Mouse (Mus musculus) lung, embryonic 15.5 days (tissue): Measurements from ENCODE around the gene Tmeff1. TPM values are rescaled to one million over a fixed set of nuclear protein-coding genes. Genes with fewer than 3 reads are reported as not detected.
"Not testable (repeated sequence)": the region's sequence is repeated elsewhere in the genome, so short reads cannot be mapped to it uniquely, and the experiment has no call there.

Experiments
- ATAC-seq: fragments of 200-750 bp; cut with Nextera tagmentation; 2 replicates; pipeline ENCODE4 v1.8.0; 2017; ENCODE audit warnings: moderate number of reproducible peaks, borderline replicate concordance; ENCODE audit not compliant: low FRiP score, low TSS enrichment; ENCODE audit errors: extremely low read depth
- H3K27ac ChIP-seq: fragments of 300-500 bp; sonication (generic); 2 replicates; pipeline ENCODE4 v1.5.1; 2015; ENCODE audit warnings: moderate library complexity, mild to moderate bottlenecking, inconsistent platforms
- H3K27me3 ChIP-seq: fragments of 300-500 bp; sonication (generic); 2 replicates; pipeline ENCODE4 v1.6.1; 2015; ENCODE audit warnings: inconsistent platforms
- H3K36me3 ChIP-seq: fragments of 300-500 bp; sonication (generic); 2 replicates; pipeline ENCODE4 v1.6.1; 2015; ENCODE audit warnings: inconsistent platforms
- H3K4me1 ChIP-seq: fragments of 300-500 bp; sonication (generic); 2 replicates; pipeline ENCODE4 v1.6.1; 2015; ENCODE audit warnings: inconsistent platforms
- H3K4me2 ChIP-seq: fragments of 300-500 bp; sonication (generic); 2 replicates; pipeline ENCODE4 v1.6.1; 2015; ENCODE audit warnings: inconsistent platforms, mild to moderate bottlenecking, moderate library complexity
- H3K4me3 ChIP-seq: fragments of 300-500 bp; sonication (generic); 2 replicates; pipeline ENCODE4 v1.5.1; 2015; ENCODE audit warnings: mild to moderate bottlenecking, inconsistent platforms
- H3K9ac ChIP-seq: fragments of 300-500 bp; sonication (generic); 2 replicates; pipeline ENCODE4 v1.6.1; 2015; ENCODE audit warnings: inconsistent platforms
- H3K9me3 ChIP-seq: fragments of 300-500 bp; sonication (generic); 2 replicates; pipeline ENCODE4 v1.6.1; 2016; ENCODE audit warnings: inconsistent platforms
- WGBS: fragments of 180-500 bp; shearing (Covaris S2); methylation state at CpG from one replicate; pipeline ENCODE4 v1.1.7; 2015; 5-methylcytosine and 5-hydroxymethylcytosine counted together
- polyA plus RNA-seq: library from polyadenylated mRNA; unstranded; fragments of >200 nt; fragmentation: Nextera tagmentation; extraction: Ambion mirVana; gene quantifications from 2 replicates; pipeline ENCODE4 v1.2.1, GENCODE M21; 2015

Gene Tmeff1
- polyA plus RNA-seq, 1 experiment from 2014 or later: 52.6 TPM

DNA sequence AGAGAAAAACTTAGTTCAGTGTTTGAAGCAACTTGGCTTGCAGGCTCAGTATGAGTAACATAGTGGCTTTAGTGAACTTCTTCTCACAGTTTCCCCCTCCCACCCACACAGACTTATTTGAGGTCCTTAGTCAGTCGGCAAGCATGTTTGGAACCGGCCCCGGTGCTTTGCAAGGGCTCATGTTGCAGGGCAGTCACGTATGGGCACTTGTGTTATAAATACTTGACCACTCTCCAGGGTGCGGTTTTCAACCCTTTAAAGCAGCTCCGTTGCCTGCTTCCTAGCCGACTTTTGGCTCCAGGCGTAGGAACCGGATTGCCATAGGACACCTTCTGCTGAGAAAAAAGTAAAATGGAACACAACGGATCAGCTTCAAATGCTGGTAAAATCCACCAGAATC lies 78.3 kb downstream of the Tmeff1 start, which contains the start of gene Cavin4:
TSS of gene Cavin4 (plus strand) at position 244 of the 400 bp plus-strand sequence.
- Histone ChIP-seq H3K9me3 (no peaks in the 10 kb centered on the region), H3K36me3 (peaks cover 28% of the 10 kb centered on the region), H3K27ac (no peak within 1 kb of the TSS), H3K4me3 (no peak within 1 kb of the TSS), H3K27me3 (no peaks in the 10 kb centered on the region), H3K4me1 (no peaks in the 10 kb centered on the region), H3K4me2 (no peak within 1 kb of the TSS), H3K9ac (no peak within 1 kb of the TSS)
- 86% methylated on average over 10 of the region's 10 CpGs for WGBS
- no peak for ATAC-seq

DNA sequence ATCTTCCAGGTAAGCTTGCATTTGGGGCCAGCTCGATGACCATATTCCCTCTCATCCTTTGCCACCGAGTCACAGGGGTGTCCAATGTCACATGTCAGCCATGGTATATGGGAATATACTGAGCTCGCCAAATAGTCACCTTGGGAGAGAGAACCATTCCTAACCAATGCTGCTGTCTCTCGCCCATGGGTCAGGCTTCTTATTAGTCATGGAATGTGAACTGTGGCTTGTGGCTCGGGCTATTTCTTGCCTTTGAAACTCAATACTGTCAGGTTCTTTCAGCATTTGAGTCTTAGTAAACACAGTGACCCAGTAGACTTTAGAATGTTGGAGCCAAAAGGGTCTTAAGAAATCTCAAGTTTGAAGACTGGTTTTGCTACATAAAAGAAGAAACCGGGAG lies 79.0 kb downstream of the Tmeff1 start:
- 85% methylated on average over 6 of the region's 6 CpGs for WGBS
- no peak for ATAC-seq
- Histone ChIP-seq H3K36me3 (peaks cover 23% of the 10 kb centered on the region), H3K27me3 (no peaks in the 10 kb centered on the region), H3K9ac (no peak overlapping the region), H3K9me3 (no peaks in the 10 kb centered on the region), H3K27ac (no peak overlapping the region), H3K4me3 (no peak overlapping the region), H3K4me2 (no peak overlapping the region), H3K4me1 (no peaks in the 10 kb centered on the region)

GRCm38 (mm10) chr4:48667279-48667678 lies 82.3 kb downstream of the Tmeff1 start:
- Histone ChIP-seq H3K4me1 (no peaks in the 10 kb centered on the region), H3K9ac (no peak overlapping the region), H3K27me3 (no peaks in the 10 kb centered on the region), H3K27ac (no peak overlapping the region), H3K9me3 (no peaks in the 10 kb centered on the region), H3K36me3 (peaks cover 20% of the 10 kb centered on the region), H3K4me3 (no peak overlapping the region), H3K4me2 (no peak overlapping the region)
- 85% methylated on average over 6 of the region's 6 CpGs for whole genome bisulfite sequencing
- no peak for ATAC-seq

- no peak overlapping the region for H3K9ac ChIP-seq
- H3K4me1 ChIP-seq: peaks cover 10% of the 10 kb centered on the region; the same call in 1 of the 2 replicates
- no peaks in the 10 kb centered on the region for H3K27me3 ChIP-seq
- H3K4me2 ChIP-seq: no peak overlapping the region
- ATAC-seq: no peak
- peaks cover 10% of the 10 kb centered on the region; the same call in 1 of the 2 replicates for H3K36me3 ChIP-seq
- peak overlapping the region; percentile 14; the same call in 1 of the 2 replicates for H3K27ac ChIP-seq
- H3K4me3 ChIP-seq: no peak overlapping the region
- WGBS: 50% methylated on average over 5 of the region's 5 CpGs
- no peaks in the 10 kb centered on the region for H3K9me3 ChIP-seq
These were observed 87.9 kb downstream of the Tmeff1 start for GRCm38 (mm10) chr4:48672915-48673314.

GRCm38 (mm10) chr4:48674412-48674811 lies 89.4 kb downstream of the Tmeff1 start:
- H3K4me3 ChIP-seq: no peak overlapping the region

GRCm38 (mm10) chr4:48676570-48677185 lies 91.7 kb downstream of the Tmeff1 start:
- H3K27ac ChIP-seq: no peak overlapping the region
- no peak for ATAC-seq
- H3K9ac ChIP-seq: no peak overlapping the region
- H3K4me3 ChIP-seq: no peak overlapping the region
- whole genome bisulfite sequencing: 90% methylated on average over 13 of the region's 13 CpGs
- H3K36me3 ChIP-seq: peaks cover 10% of the 10 kb centered on the region; the same call in 1 of the 2 replicates
- H3K4me1 ChIP-seq: peaks cover 15% of the 10 kb centered on the region; the same call in 1 of the 2 replicates
- H3K27me3 ChIP-seq: no peaks in the 10 kb centered on the region
- no peak overlapping the region for H3K4me2 ChIP-seq
- no peaks in the 10 kb centered on the region for H3K9me3 ChIP-seq

More at GRCm38 (mm10) chr4:48674412-48674811, 89.4 kb downstream of the Tmeff1 start:
- Histone ChIP-seq H3K36me3 (peaks cover 10% of the 10 kb centered on the region; the same call in 1 of the 2 replicates), H3K9ac (no peak overlapping the region), H3K4me2 (no peak overlapping the region), H3K27me3 (no peaks in the 10 kb centered on the region), H3K4me1 (peaks cover 10% of the 10 kb centered on the region; the same call in 1 of the 2 replicates), H3K9me3 (no peaks in the 10 kb centered on the region), H3K27ac (no peak overlapping the region)
- 81% methylated on average over 7 of the region's 7 CpGs for WGBS
- no peak for ATAC-seq

GRCm38 (mm10) chr4:48677276-48677675 lies 92.3 kb downstream of the Tmeff1 start:
- Histone ChIP-seq H3K4me1 (peaks cover 15% of the 10 kb centered on the region; the same call in 1 of the 2 replicates), H3K36me3 (peaks cover 5% of the 10 kb centered on the region; the same call in 1 of the 2 replicates), H3K4me3 (no peak overlapping the region), H3K27me3 (no peaks in the 10 kb centered on the region), H3K9me3 (no peaks in the 10 kb centered on the region), H3K4me2 (no peak overlapping the region), H3K9ac (no peak overlapping the region), H3K27ac (no peak overlapping the region)
- WGBS: 94% methylated on average over 8 of the region's 8 CpGs
- ATAC-seq: no peak

DNA sequence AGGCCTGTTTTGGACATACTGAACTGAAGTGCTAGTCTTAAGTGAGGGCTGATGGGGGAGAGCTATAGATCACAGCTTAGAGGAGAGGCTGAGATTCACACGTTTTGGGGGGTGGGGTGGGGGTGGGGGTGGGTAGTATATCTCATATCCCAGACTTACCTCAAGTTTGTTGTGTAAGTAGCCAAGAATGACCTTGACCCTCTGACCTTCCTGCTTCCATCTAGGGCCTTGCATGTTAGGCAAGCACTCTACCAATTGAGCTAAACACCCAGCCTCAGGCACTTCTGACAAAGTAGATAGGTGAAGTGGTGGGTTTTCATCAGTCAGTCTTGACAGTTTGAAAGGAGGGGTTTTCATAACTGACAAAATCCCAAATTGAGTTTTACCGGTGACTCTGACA lies 92.8 kb downstream of the Tmeff1 start:
- Histone ChIP-seq H3K4me1 (peaks cover 11% of the 10 kb centered on the region; the same call in 1 of the 2 replicates), H3K9me3 (no peaks in the 10 kb centered on the region), H3K36me3 (0 out of 2 replicates have a peak, but pooled peaks cover 3% of the 10 kb centered on the region), H3K4me3 (no peak overlapping the region), H3K9ac (no peak overlapping the region), H3K27me3 (no peaks in the 10 kb centered on the region), H3K27ac (no peak overlapping the region), H3K4me2 (no peak overlapping the region)
- 61% methylated on average over 2 of the region's 2 CpGs for WGBS
- ATAC-seq: no peak

DNA sequence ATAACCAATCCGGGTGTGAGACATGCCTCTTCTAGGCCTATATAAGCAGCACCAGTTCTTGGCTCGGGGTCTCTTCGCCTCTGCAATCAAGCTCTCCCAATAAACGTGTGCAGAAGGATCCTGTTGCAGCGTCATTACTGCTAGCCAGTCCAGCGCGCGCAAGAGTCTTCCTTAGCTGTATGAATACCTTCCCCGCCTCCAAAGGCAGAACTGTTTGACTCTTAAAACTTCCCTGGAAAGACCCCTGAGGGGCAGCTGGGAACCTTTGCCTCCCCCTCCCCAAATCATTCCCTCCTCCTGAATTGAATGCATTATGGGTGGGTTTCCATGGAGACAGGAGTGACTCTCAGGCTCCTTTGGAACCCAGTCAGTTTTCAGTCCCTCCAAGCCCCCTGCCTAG lies 93.8 kb downstream of the Tmeff1 start:
- Histone ChIP-seq H3K4me1 (peaks cover 6% of the 10 kb centered on the region; the same call in 1 of the 2 replicates), H3K27me3 (no peaks in the 10 kb centered on the region), H3K36me3 (0 out of 2 replicates have a peak, but pooled peaks cover 3% of the 10 kb centered on the region), H3K9me3 (no peaks in the 10 kb centered on the region), H3K4me3 (no peak overlapping the region), H3K9ac (no peak overlapping the region), H3K4me2 (no peak overlapping the region), H3K27ac (no peak overlapping the region)
- no peak for ATAC-seq
- 86% methylated on average over 9 of the region's 9 CpGs for WGBS

- not testable (repeated sequence) for H3K4me1 ChIP-seq, H3K36me3 ChIP-seq, H3K9ac ChIP-seq, H3K4me2 ChIP-seq, H3K9me3 ChIP-seq, H3K4me3 ChIP-seq, H3K27ac ChIP-seq, H3K27me3 ChIP-seq
- ATAC-seq: 0 out of 2 replicates have a peak, but pooled peaks have one; percentile 54
- WGBS: 44% methylated on average over 4 of the region's 6 CpGs
These were observed 94.8 kb downstream of the Tmeff1 start for GRCm38 (mm10) chr4:48679728-48680127.

DNA sequence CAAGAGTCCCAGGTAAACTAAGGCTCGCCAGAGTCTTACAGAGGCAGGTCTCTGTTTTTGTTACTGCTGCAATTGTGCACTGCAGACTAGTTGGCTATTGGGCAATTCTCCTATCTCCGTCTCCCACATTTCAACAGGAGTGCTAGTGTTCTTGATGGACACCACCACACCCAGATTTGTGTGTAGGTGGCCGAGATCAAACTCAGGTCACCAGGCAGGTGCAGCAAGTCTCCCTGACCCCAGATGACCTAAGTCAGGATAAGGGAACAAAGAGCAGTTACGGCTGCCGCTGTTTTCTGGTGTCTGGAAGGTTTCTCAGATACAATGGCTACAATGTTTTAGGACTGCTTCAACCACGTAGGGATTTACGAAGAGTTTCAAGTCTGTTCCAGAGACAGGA lies 95.2 kb downstream of the Tmeff1 start:
- Histone ChIP-seq H3K4me3 (no peak overlapping the region), H3K27ac (no peak overlapping the region), H3K27me3 (no peaks in the 10 kb centered on the region), H3K9ac (no peak overlapping the region; the same call in 1 of the 2 replicates), H3K4me2 (peak overlapping the region; percentile 45; the same call in 1 of the 2 replicates), H3K36me3 (0 out of 2 replicates have a peak, but pooled peaks cover under 1% of the 10 kb centered on the region), H3K9me3 (no peaks in the 10 kb centered on the region), H3K4me1 (peaks cover 6% of the 10 kb centered on the region; the same call in 1 of the 2 replicates)
- 42% methylated on average over 7 of the region's 7 CpGs for WGBS
- no peak for ATAC-seq

- Histone ChIP-seq H3K4me3 (no peak overlapping the region), H3K27me3 (no peaks in the 10 kb centered on the region), H3K9ac (peak overlapping the region; percentile 16; the same call in 1 of the 2 replicates), H3K36me3 (no peaks in the 10 kb centered on the region), H3K4me1 (peaks cover 6% of the 10 kb centered on the region; the same call in 1 of the 2 replicates), H3K4me2 (peak overlapping the region; percentile 45), H3K9me3 (no peaks in the 10 kb centered on the region), H3K27ac (no peak overlapping the region)
- ATAC-seq: no peak
- 32% methylated on average over 10 of the region's 11 CpGs for WGBS
These were observed 95.8 kb downstream of the Tmeff1 start for GRCm38 (mm10) chr4:48680648-48681343.
